Mouse (Mus musculus) megakaryocyte, adult 5-6 weeks (primary cell): ENCODE data around the gene Cldn34b4. TPM values are rescaled to one million over a fixed set of nuclear protein-coding genes. Genes with fewer than 3 reads are reported as not detected.

Source experiments
- ATAC-seq: 2 replicates; pipeline ENCODE4 v1.8.0; 2016; ENCODE audit warnings: mild to moderate bottlenecking, inconsistent platforms; ENCODE audit not compliant: poor library complexity, severe bottlenecking
- total RNA-seq, 2 experiments: library from RNA; stranded (forward) in 1 of 2; stranded (reverse) in 1 of 2; fragments of 153-499, 151-499 nt in 1 of 2; fragments of 221-1000, 200-1000 nt in 1 of 2; gene quantifications; 2 replicates each; pipeline versions ENCODE4 v1.2.3 to v1.2.4; 2015 to 2017

Cldn34b4 gene
- total RNA-seq (2015) (not detected in 2 replicates), total RNA-seq (2017) (not detected in 2 replicates)

DNA sequence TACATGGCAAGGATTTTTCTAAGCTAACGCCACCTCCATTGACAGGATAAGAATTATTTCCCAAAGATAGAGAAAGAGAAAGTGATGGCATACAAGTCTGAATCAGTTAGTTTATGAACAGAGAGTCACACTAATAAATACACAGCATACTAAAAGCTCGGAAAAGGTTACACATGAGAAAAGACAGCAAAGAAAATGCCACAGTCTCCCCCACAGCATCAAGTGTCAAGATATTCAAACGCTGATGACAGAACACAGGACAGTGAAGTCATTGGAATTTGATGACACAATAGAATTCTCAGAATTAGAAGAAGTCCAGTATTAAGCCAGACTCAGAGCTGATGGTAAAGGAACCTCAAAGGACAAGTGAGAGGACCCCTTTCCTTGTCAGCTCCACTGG is at the start of gene Cldn34b4:
Cldn34b4 (plus strand) TSS at position 301 of the 400 bp plus-strand sequence.
- no peak for ATAC-seq

Other genes with a start within 250 kb of the Cldn34b4 start
- not detected in 2 replicates for gene Cldn34b3, start 129.0 kb upstream of the Cldn34b4 start, total RNA-seq (2015)
- gene Cldn34b3, start 129.0 kb upstream of the Cldn34b4 start, total RNA-seq (2017) = not detected in 2 replicates
- gene Cldn34d, start 209.6 kb downstream of the Cldn34b4 start, total RNA-seq (2015) = not detected in 2 replicates
- not detected in 2 replicates for gene Cldn34d, start 209.6 kb downstream of the Cldn34b4 start, total RNA-seq (2017)